Mouse (Mus musculus) bone marrow, adult 2 months (tissue): ENCODE measurements around the gene Taf3.

Source experiments
- CTCF ChIP-seq: fragments of 200-500 bp; IDR thresholded peaks from 2 replicates; pipeline ENCODE4 v1.5.1; 2011; ENCODE audit warnings: low read length, control low read depth; ENCODE audit not compliant: control insufficient read depth, insufficient read depth
- POLR2A ChIP-seq: fragments of 200-500 bp; IDR thresholded peaks from 2 replicates; pipeline ENCODE4 v1.6.1; 2011; ENCODE audit warnings: low read depth, mild to moderate bottlenecking, control low read depth, low read length, borderline replicate concordance; ENCODE audit not compliant: control insufficient read depth

- TF ChIP-seq CTCF (no peak), POLR2A (no peak)
These were observed 50.9 kb downstream of the Taf3 start for GRCm38 (mm10) chr2:9997535-9997934.
